Mouse (Mus musculus): ENCODE measurements around the gene Tmem80.

- TF ChIP-seq GATA1 (IDR thresholded peaks at IDR 0.05; ENCODE audit: low read length) (no peak), TAL1 (IDR thresholded peaks at IDR 0.05; ENCODE audit: low read length) (no peak)
Measured at GRCm38 (mm10) chr7:141335044-141335579, 7.6 kb downstream of the Tmem80 start.
